Mouse (Mus musculus) forebrain, embryonic 16.5 days (tissue): ENCODE data around the gene Astl. TPM values are rescaled to one million over a fixed set of nuclear protein-coding genes. Genes with fewer than 3 reads are reported as not detected.

Experiments used
- ATAC-seq: fragments of 200-750 bp; cut with Nextera tagmentation; 2 replicates; pipeline ENCODE4 v1.8.0; 2017; ENCODE audit warnings: mild to moderate bottlenecking, moderate library complexity
- H3K27ac ChIP-seq: fragments of 300-500 bp; sonication (generic); 2 replicates; pipeline ENCODE4 v1.5.1; 2014; ENCODE audit warnings: low read length, control low read depth
- H3K27me3 ChIP-seq: fragments of 300-500 bp; sonication (generic); replicated peaks from 2 replicates; pipeline ENCODE4 v1.6.1; 2014; ENCODE audit warnings: low read length; ENCODE audit not compliant: control insufficient read depth, insufficient read depth
- H3K36me3 ChIP-seq: fragments of 300-500 bp; sonication (generic); 2 replicates; pipeline ENCODE4 v1.6.1; 2014; ENCODE audit not compliant: control insufficient read depth, insufficient read depth
- H3K4me1 ChIP-seq: fragments of 300-500 bp; sonication (generic); replicated peaks from 2 replicates; pipeline ENCODE4 v1.6.1; 2014; ENCODE audit warnings: low read length; ENCODE audit not compliant: control insufficient read depth, insufficient read depth
- H3K4me2 ChIP-seq: fragments of 300-500 bp; sonication (generic); 2 replicates; pipeline ENCODE4 v1.6.1; 2014; ENCODE audit warnings: mild to moderate bottlenecking, low read length, control low read depth
- H3K4me3 ChIP-seq: fragments of 300-500 bp; sonication (generic); replicated peaks from 2 replicates; pipeline ENCODE4 v1.5.1; 2014; ENCODE audit warnings: mild to moderate bottlenecking, low read length, control low read depth
- H3K9ac ChIP-seq: fragments of 300-500 bp; sonication (generic); replicated peaks from 2 replicates; pipeline ENCODE4 v1.6.1; 2014; ENCODE audit warnings: low read depth, low read length, control low read depth
- H3K9me3 ChIP-seq: fragments of 300-500 bp; sonication (generic); 2 replicates; pipeline ENCODE4 v1.6.1; 2016; ENCODE audit warnings: low read length; ENCODE audit not compliant: control insufficient read depth
- WGBS: fragments of 180-500 bp; shearing (Covaris S2); extraction: QIAGEN DNeasy Blood & Tissue Kit; methylation state at CpG from one replicate; pipeline ENCODE4 v1.1.7; 2014; 5-methylcytosine and 5-hydroxymethylcytosine counted together
- polyA plus RNA-seq: library from polyadenylated mRNA; unstranded; fragments of >200 nt; fragmentation: Nextera tagmentation; extraction: Ambion mirVana; gene quantifications from 2 replicates; pipeline ENCODE4 v1.2.1, GENCODE M21; 2015

Gene Astl
- polyA plus RNA-seq, 1 experiment from 2014 or later, result not detected

GRCm38 (mm10) chr2:127307179-127307578, 31.3 kb upstream of the Astl start:
- Histone ChIP-seq H3K4me3 (no peak overlapping the region), H3K9me3 (no peaks in the 10 kb centered on the region), H3K27me3 (no peaks in the 10 kb centered on the region), H3K4me2 (no peak overlapping the region), H3K4me1 (no peaks in the 10 kb centered on the region), H3K9ac (no peak overlapping the region), H3K36me3 (no peaks in the 10 kb centered on the region), H3K27ac (no peak overlapping the region)
- no peak for ATAC-seq
- 55% methylated on average over 3 of the region's 3 CpGs for WGBS

- H3K4me3 ChIP-seq, result no peak overlapping the region
- no peak for ATAC-seq
- H3K36me3 ChIP-seq, result no peaks in the 10 kb centered on the region
- no peak overlapping the region for H3K4me2 ChIP-seq
- no peak overlapping the region for H3K9ac ChIP-seq
- H3K27me3 ChIP-seq, result no peaks in the 10 kb centered on the region
- no peaks in the 10 kb centered on the region for H3K9me3 ChIP-seq
- WGBS, result 94% methylated on average over 2 of the region's 2 CpGs
- H3K4me1 ChIP-seq, result no peaks in the 10 kb centered on the region
- no peak overlapping the region for H3K27ac ChIP-seq
These were observed 29.8 kb upstream of the Astl start for GRCm38 (mm10) chr2:127308660-127309059.

- Histone ChIP-seq H3K4me2 (no peak overlapping the region), H3K4me3 (no peak overlapping the region), H3K9me3 (no peaks in the 10 kb centered on the region), H3K36me3 (no peaks in the 10 kb centered on the region), H3K27me3 (no peaks in the 10 kb centered on the region), H3K9ac (no peak overlapping the region), H3K27ac (no peak overlapping the region), H3K4me1 (no peaks in the 10 kb centered on the region)
- 67% methylated on average over 2 of the region's 2 CpGs for WGBS
- no peak for ATAC-seq
These were observed 28.2 kb upstream of the Astl start for GRCm38 (mm10) chr2:127310246-127310645.

- no peaks in the 10 kb centered on the region for H3K36me3 ChIP-seq
- no peaks in the 10 kb centered on the region for H3K27me3 ChIP-seq
- no peak overlapping the region for H3K4me2 ChIP-seq
- no peak overlapping the region for H3K4me3 ChIP-seq
- H3K4me1 ChIP-seq, result no peaks in the 10 kb centered on the region
- no peaks in the 10 kb centered on the region for H3K9me3 ChIP-seq
- no peak overlapping the region for H3K27ac ChIP-seq
- no peak overlapping the region for H3K9ac ChIP-seq
- WGBS, result 92% methylated on average over 7 of the region's 7 CpGs
- no peak for ATAC-seq
These were observed 27.8 kb upstream of the Astl start for GRCm38 (mm10) chr2:127310685-127311084.

- 93% methylated on average over 1 of the region's 1 CpGs for WGBS
- Histone ChIP-seq H3K27me3 (no peaks in the 10 kb centered on the region), H3K4me1 (no peaks in the 10 kb centered on the region), H3K4me3 (no peak overlapping the region), H3K4me2 (no peak overlapping the region), H3K9ac (no peak overlapping the region), H3K9me3 (no peaks in the 10 kb centered on the region), H3K27ac (no peak overlapping the region), H3K36me3 (no peaks in the 10 kb centered on the region)
- ATAC-seq, result no peak
These were observed 27.2 kb upstream of the Astl start for GRCm38 (mm10) chr2:127311193-127311592.

GRCm38 (mm10) chr2:127312801-127313200, 25.6 kb upstream of the Astl start:
- no peak overlapping the region for H3K9ac ChIP-seq
- no peaks in the 10 kb centered on the region for H3K4me1 ChIP-seq
- no peak overlapping the region for H3K4me3 ChIP-seq
- H3K27ac ChIP-seq, result no peak overlapping the region
- 96% methylated on average over 4 of the region's 4 CpGs for WGBS
- no peak overlapping the region for H3K4me2 ChIP-seq
- no peaks in the 10 kb centered on the region for H3K27me3 ChIP-seq
- no peaks in the 10 kb centered on the region for H3K36me3 ChIP-seq
- no peak for ATAC-seq
- no peaks in the 10 kb centered on the region for H3K9me3 ChIP-seq

- Histone ChIP-seq H3K27me3 (no peaks in the 10 kb centered on the region), H3K9me3 (no peaks in the 10 kb centered on the region), H3K4me2 (no peak overlapping the region), H3K27ac (no peak overlapping the region), H3K36me3 (no peaks in the 10 kb centered on the region), H3K9ac (no peak overlapping the region), H3K4me3 (no peak overlapping the region), H3K4me1 (no peaks in the 10 kb centered on the region)
- ATAC-seq, result no peak
- 44% methylated on average over 4 of the region's 4 CpGs for WGBS
These were observed 24.6 kb upstream of the Astl start for GRCm38 (mm10) chr2:127313878-127314277.

- no peak overlapping the region for H3K9ac ChIP-seq
- H3K4me1 ChIP-seq, result no peaks in the 10 kb centered on the region
- ATAC-seq, result no peak
- no peak overlapping the region for H3K27ac ChIP-seq
- no peak overlapping the region for H3K4me3 ChIP-seq
- 79% methylated on average over 6 of the region's 6 CpGs for WGBS
- H3K9me3 ChIP-seq, result no peaks in the 10 kb centered on the region
- no peak overlapping the region for H3K4me2 ChIP-seq
- no peaks in the 10 kb centered on the region for H3K36me3 ChIP-seq
- H3K27me3 ChIP-seq, result no peaks in the 10 kb centered on the region
These were observed 23.8 kb upstream of the Astl start for GRCm38 (mm10) chr2:127314467-127315154.

GRCm38 (mm10) chr2:127315155-127315470, 23.3 kb upstream of the Astl start:
- WGBS, result 96% methylated on average over 1 of the region's 1 CpGs

GRCm38 (mm10) chr2:127316431-127316830, 22.0 kb upstream of the Astl start:
- no peak overlapping the region for H3K27ac ChIP-seq
- WGBS, result 66% methylated on average over 5 of the region's 5 CpGs
- no peaks in the 10 kb centered on the region for H3K27me3 ChIP-seq
- no peaks in the 10 kb centered on the region for H3K36me3 ChIP-seq
- no peaks in the 10 kb centered on the region for H3K4me1 ChIP-seq
- no peak overlapping the region for H3K4me3 ChIP-seq
- ATAC-seq, result no peak
- H3K9ac ChIP-seq, result no peak overlapping the region
- H3K9me3 ChIP-seq, result no peaks in the 10 kb centered on the region
- H3K4me2 ChIP-seq, result no peak overlapping the region

More at GRCm38 (mm10) chr2:127315155-127315470, 23.3 kb upstream of the Astl start:
- no peak for ATAC-seq
- H3K27ac ChIP-seq, result no peak overlapping the region
- H3K4me3 ChIP-seq, result no peak overlapping the region
- no peaks in the 10 kb centered on the region for H3K4me1 ChIP-seq
- H3K27me3 ChIP-seq, result no peaks in the 10 kb centered on the region
- no peaks in the 10 kb centered on the region for H3K9me3 ChIP-seq
- H3K4me2 ChIP-seq, result no peak overlapping the region
- H3K36me3 ChIP-seq, result no peaks in the 10 kb centered on the region
- no peak overlapping the region for H3K9ac ChIP-seq
